25 mouse cellular contexts compared by ENCODE assay signal in the genomic region with DNA sequence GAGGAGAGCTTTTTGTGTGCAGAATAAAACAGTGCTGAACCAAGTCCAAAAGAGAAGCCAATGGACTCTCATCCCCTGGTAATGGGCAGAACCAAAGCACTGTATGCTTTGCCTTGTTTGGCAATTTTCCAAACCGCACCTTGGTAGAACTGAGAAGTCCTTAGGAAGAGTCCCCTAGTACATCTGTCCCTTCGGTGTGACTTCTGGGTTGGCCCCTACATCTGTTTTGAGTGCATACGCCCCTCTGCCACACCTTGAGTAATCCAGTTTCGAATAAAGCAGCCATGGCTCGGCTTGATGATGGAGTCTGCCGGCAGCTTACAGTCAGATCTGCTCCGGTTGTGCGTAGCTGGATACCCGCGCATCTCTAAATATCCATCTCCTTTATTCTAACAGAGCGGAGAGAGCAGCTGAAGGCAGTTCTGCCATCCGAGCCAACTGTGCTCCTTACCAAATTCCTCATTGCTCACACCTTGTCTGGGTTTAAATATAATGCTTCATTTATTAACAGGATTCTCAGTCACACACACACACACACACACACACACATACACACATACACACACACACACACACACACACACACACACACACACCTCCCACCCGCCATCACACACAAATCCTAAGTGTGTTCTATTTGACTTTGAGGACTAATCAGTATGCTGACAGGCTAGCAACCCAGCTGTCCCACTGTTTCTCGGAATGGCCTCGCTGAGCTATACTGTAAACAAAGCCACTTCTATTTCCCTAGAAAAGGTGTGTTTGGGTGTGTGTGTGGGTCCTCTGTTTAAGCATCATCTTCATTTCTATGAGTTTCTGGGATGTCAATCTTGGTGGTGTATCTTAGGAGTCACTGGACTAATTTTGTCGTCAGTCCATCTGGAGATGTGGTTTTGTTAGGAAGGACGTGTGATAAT.
DNase-seq lines count a peak whose midpoint lies in the region; ATAC-seq and TF ChIP-seq lines count a peak whose summit lies in the region.
"Had no signal": no experiment of that assay in that cellular context is flagged by ENCODE, and none has a peak within 500 bp of the region (broad histone marks: within the 10 kb centered on the region; RNA-seq: fewer than 3 reads in every experiment).

No protein-coding gene starts in this region.

- H3K36me3 ChIP-seq in forebrain, embryonic 13.5 days (ENCODE audit: poor library complexity, severe bottlenecking) = no peaks in the 10 kb centered on the region
- H3K36me3 ChIP-seq in forebrain, embryonic 10.5 days (replicated peaks) = no peaks in the 10 kb centered on the region
- no peaks in the 10 kb centered on the region for H3K36me3 ChIP-seq in midbrain, embryonic 14.5 days (ENCODE audit: control insufficient read depth, insufficient read depth, low read length)
- no peaks in the 10 kb centered on the region for H3K36me3 ChIP-seq in midbrain, embryonic 16.5 days (ENCODE audit: control insufficient read depth, insufficient read depth, low read length)
- H3K36me3 ChIP-seq in forebrain, postnatal 0 days (ENCODE audit: insufficient read depth) = no peaks in the 10 kb centered on the region
- H3K36me3 ChIP-seq in neural tube, embryonic 15.5 days = no peaks in the 10 kb centered on the region
- H3K36me3 ChIP-seq: limb, embryonic 12.5 days; midbrain, embryonic 12.5 days had no signal

- intact Hi-C loops in gastrocnemius, postnatal 14 days (cut with DNase I; ENCODE audit: low total_unique reads) = loop anchor here (5.0 kb wide), 1 partner anchor 226 kb away; a partner anchor contains a TSS

- no peak for TF ChIP-seq CTCF in forebrain, postnatal 0 days (IDR thresholded peaks at IDR 0.05; ENCODE audit: low read depth)

- no peak for DNase-seq in forebrain, embryonic 10.5 days (ENCODE audit: extremely low spot score, low spot score)
- peak; percentile 42 for DNase-seq in midbrain, embryonic 14.5 days
- peak; percentile 66 for DNase-seq in forebrain, postnatal 0 days
- no peak for DNase-seq in left cerebral cortex, adult 11 months (ENCODE audit: low spot score)
- DNase-seq in gastrocnemius, postnatal 14 days = no peak
- DNase-seq: adrenal gland, postnatal 10 days; cerebellum, adult 8-10 months; heart, adult 18-20 months; heart, postnatal 36 days; kidney, adult 8-10 months; kidney, postnatal 14 days; layer of hippocampus, postnatal 36 days; liver, postnatal 0 days; right cerebral cortex, postnatal 14 days; thymus, adult 2 months; thymus, postnatal 4 days had no signal

- H3K4me1 ChIP-seq in forebrain, embryonic 13.5 days = peaks cover 16% of the 10 kb centered on the region; the same call in 1 of the 2 replicates
- no peaks in the 10 kb centered on the region for H3K4me1 ChIP-seq in forebrain, embryonic 10.5 days
- no peaks in the 10 kb centered on the region for H3K4me1 ChIP-seq in midbrain, embryonic 14.5 days (ENCODE audit: control insufficient read depth, insufficient read depth, low read length)
- no peaks in the 10 kb centered on the region; the same call in 1 of the 2 replicates for H3K4me1 ChIP-seq in midbrain, embryonic 16.5 days (ENCODE audit: control insufficient read depth, insufficient read depth, low read length)
- H3K4me1 ChIP-seq in forebrain, postnatal 0 days (ENCODE audit: insufficient read depth) = peaks cover 5% of the 10 kb centered on the region; the same call in 1 of the 2 replicates
- no peaks in the 10 kb centered on the region for H3K4me1 ChIP-seq in neural tube, embryonic 15.5 days
- H3K4me1 ChIP-seq: limb, embryonic 12.5 days; midbrain, embryonic 12.5 days had no signal

- H3K9ac ChIP-seq in forebrain, embryonic 13.5 days = no peak overlapping the region
- no peak overlapping the region for H3K9ac ChIP-seq in midbrain, embryonic 14.5 days (replicated peaks; ENCODE audit: low read length)
- H3K9ac ChIP-seq in midbrain, embryonic 16.5 days (ENCODE audit: low read depth, low read length) = no peak overlapping the region
- H3K9ac ChIP-seq in forebrain, postnatal 0 days = no peak overlapping the region
- H3K9ac ChIP-seq in neural tube, embryonic 15.5 days (replicated peaks) = no peak overlapping the region
- H3K9ac ChIP-seq: limb, embryonic 12.5 days; liver, postnatal 0 days; midbrain, embryonic 12.5 days had no signal

- peak; percentile 75 for ATAC-seq in forebrain, embryonic 13.5 days
- no peak; the same call in 1 of the 2 replicates for ATAC-seq in midbrain, embryonic 14.5 days (ENCODE audit: low FRiP score, low TSS enrichment)
- no peak; the same call in 1 of the 2 replicates for ATAC-seq in midbrain, embryonic 16.5 days
- ATAC-seq in forebrain, postnatal 0 days = peak; percentile 87
- ATAC-seq in neural tube, embryonic 15.5 days (ENCODE audit: low FRiP score) = no peak
- ATAC-seq: liver, postnatal 0 days; lung, postnatal 0 days had no signal

- H3K4me2 ChIP-seq in forebrain, embryonic 13.5 days = no peak overlapping the region
- H3K4me2 ChIP-seq in midbrain, embryonic 14.5 days (ENCODE audit: low read length) = no peak overlapping the region
- no peak overlapping the region for H3K4me2 ChIP-seq in midbrain, embryonic 16.5 days (ENCODE audit: low read length)
- no peak overlapping the region; the same call in 1 of the 2 replicates for H3K4me2 ChIP-seq in forebrain, postnatal 0 days (ENCODE audit: low read depth)
- H3K4me2 ChIP-seq in neural tube, embryonic 15.5 days = no peak overlapping the region
- H3K4me2 ChIP-seq: limb, embryonic 12.5 days; liver, embryonic 11.5 days; midbrain, embryonic 12.5 days had no signal

- H3K4me3 ChIP-seq in forebrain, embryonic 13.5 days = no peak overlapping the region
- no peak overlapping the region for H3K4me3 ChIP-seq in forebrain, embryonic 10.5 days
- H3K4me3 ChIP-seq in midbrain, embryonic 14.5 days (replicated peaks; ENCODE audit: low read depth, low read length) = no peak overlapping the region
- H3K4me3 ChIP-seq in midbrain, embryonic 16.5 days (ENCODE audit: low read depth, low read length) = no peak overlapping the region
- H3K4me3 ChIP-seq in forebrain, postnatal 0 days (ENCODE audit: low read depth, low read length) = no peak overlapping the region
- H3K4me3 ChIP-seq in neural tube, embryonic 15.5 days (replicated peaks) = no peak overlapping the region
- H3K4me3 ChIP-seq: layer of hippocampus, adult 2 months; limb, embryonic 12.5 days; midbrain, embryonic 12.5 days had no signal

- H3K27me3 ChIP-seq in forebrain, embryonic 13.5 days = no peaks in the 10 kb centered on the region; the same call in 1 of the 2 replicates
- H3K27me3 ChIP-seq in forebrain, embryonic 10.5 days (ENCODE audit: poor library complexity, severe bottlenecking) = peaks cover 12% of the 10 kb centered on the region
- no peaks in the 10 kb centered on the region for H3K27me3 ChIP-seq in midbrain, embryonic 14.5 days (ENCODE audit: control insufficient read depth, insufficient read depth, low read length)
- no peaks in the 10 kb centered on the region; the same call in 1 of the 2 replicates for H3K27me3 ChIP-seq in midbrain, embryonic 16.5 days (ENCODE audit: control insufficient read depth, insufficient read depth, low read depth, low read length)
- H3K27me3 ChIP-seq in forebrain, postnatal 0 days (ENCODE audit: insufficient read depth, low read length) = no peaks in the 10 kb centered on the region
- no peaks in the 10 kb centered on the region for H3K27me3 ChIP-seq in neural tube, embryonic 15.5 days (replicated peaks)
- H3K27me3 ChIP-seq: limb, embryonic 12.5 days had no signal

- H3K9me3 ChIP-seq in forebrain, embryonic 13.5 days (replicated peaks) = peaks cover 6% of the 10 kb centered on the region; the same call in 1 of the 2 replicates
- H3K9me3 ChIP-seq in forebrain, embryonic 10.5 days = no peaks in the 10 kb centered on the region; the same call in 1 of the 2 replicates
- peaks cover 9% of the 10 kb centered on the region; the same call in 1 of the 2 replicates for H3K9me3 ChIP-seq in midbrain, embryonic 14.5 days (ENCODE audit: control insufficient read depth, low read length)
- peaks cover 11% of the 10 kb centered on the region for H3K9me3 ChIP-seq in midbrain, embryonic 16.5 days (replicated peaks; ENCODE audit: control insufficient read depth, low read length, poor library complexity, severe bottlenecking)
- no peaks in the 10 kb centered on the region; the same call in 1 of the 2 replicates for H3K9me3 ChIP-seq in forebrain, postnatal 0 days (ENCODE audit: low read length)
- 0 out of 2 replicates have a peak, but pooled peaks cover 3% of the 10 kb centered on the region for H3K9me3 ChIP-seq in neural tube, embryonic 15.5 days (replicated peaks)
- H3K9me3 ChIP-seq: midbrain, embryonic 12.5 days had no signal

- peak overlapping the region; percentile 81 for H3K27ac ChIP-seq in forebrain, embryonic 13.5 days
- no peak overlapping the region for H3K27ac ChIP-seq in forebrain, embryonic 10.5 days
- 0 out of 2 replicates have a peak overlapping the region, but pooled peaks have one; percentile 38 for H3K27ac ChIP-seq in midbrain, embryonic 14.5 days (replicated peaks; ENCODE audit: low read depth, low read length)
- H3K27ac ChIP-seq in midbrain, embryonic 16.5 days (ENCODE audit: low read length) = no peak overlapping the region
- H3K27ac ChIP-seq in forebrain, postnatal 0 days (ENCODE audit: low read depth, low read length) = peak overlapping the region; percentile 72
- peak overlapping the region; percentile 28; the same call in 1 of the 2 replicates for H3K27ac ChIP-seq in neural tube, embryonic 15.5 days (replicated peaks)
- H3K27ac ChIP-seq: layer of hippocampus, adult 2 months; limb, embryonic 12.5 days; midbrain, embryonic 12.5 days; stomach, postnatal 0 days had no signal

- 63% methylated on average over 17 of the region's 17 CpGs for WGBS in forebrain, embryonic 13.5 days
- 87% methylated on average over 17 of the region's 17 CpGs for WGBS in forebrain, embryonic 10.5 days
- 72% methylated on average over 17 of the region's 17 CpGs for WGBS in midbrain, embryonic 14.5 days
- WGBS in midbrain, embryonic 16.5 days = 65% methylated on average over 17 of the region's 17 CpGs
- WGBS in forebrain, postnatal 0 days = 44% methylated on average over 17 of the region's 17 CpGs
- WGBS in neural tube, embryonic 15.5 days = 66% methylated on average over 17 of the region's 17 CpGs

Comparison
In these comparisons a context has a peak if more than half of its experiments do, and no peak if none do; other contexts are left out.
1. H3K27ac ChIP-seq: peak in forebrain, embryonic 13.5 days (single experiment), midbrain, embryonic 14.5 days (single experiment), forebrain, postnatal 0 days (single experiment) and neural tube, embryonic 15.5 days (single experiment); none in forebrain, embryonic 10.5 days (single experiment) and midbrain, embryonic 16.5 days (single experiment).
2. DNase-seq: peak in midbrain, embryonic 14.5 days (single experiment) and forebrain, postnatal 0 days (single experiment); none in forebrain, embryonic 10.5 days (single experiment), left cerebral cortex, adult 11 months (single experiment) and gastrocnemius, postnatal 14 days (single experiment).
3. ATAC-seq: peak in forebrain, embryonic 13.5 days (single experiment) and forebrain, postnatal 0 days (single experiment); none in midbrain, embryonic 14.5 days (single experiment), midbrain, embryonic 16.5 days (single experiment) and neural tube, embryonic 15.5 days (single experiment).